Mouse (Mus musculus) cerebellum, adult 2 months (tissue): ENCODE measurements around the gene 1700025G04Rik.

Source experiments
- CTCF ChIP-seq: fragments of 200-500 bp; IDR thresholded peaks from 2 replicates; pipeline ENCODE4 v1.5.1; 2011; ENCODE audit warnings: low read depth, mild to moderate bottlenecking, control low read depth, low read length, moderate library complexity, borderline replicate concordance; ENCODE audit not compliant: insufficient read depth
- POLR2A ChIP-seq: fragments of 200-500 bp; IDR thresholded peaks from 2 replicates; pipeline ENCODE4 v1.6.1; 2011; ENCODE audit warnings: low read length, control low read depth, borderline replicate concordance; ENCODE audit not compliant: insufficient read depth

- TF ChIP-seq CTCF (no peak), POLR2A (no peak)
Observed at GRCm38 (mm10) chr1:151990615-151991014, 99.3 kb downstream of the 1700025G04Rik start.
